In genomic region chr10:37072834-37073233, GRCm38 (mm10) we compare ENCODE assay signal across 8 mouse cellular contexts.
DNase-seq lines count a peak whose midpoint lies in the region; ATAC-seq and TF ChIP-seq lines count a peak whose summit lies in the region.

No protein-coding gene starts in this region.

- no peak overlapping the region for H3K4me3 ChIP-seq in E14TG2a.4 (replicated peaks; ENCODE audit: low read length)
- no peak overlapping the region for H3K4me3 ChIP-seq in liver, postnatal 0 days (ENCODE audit: low read depth, low read length)
- no peak overlapping the region for H3K4me3 ChIP-seq in neural tube, embryonic 15.5 days (replicated peaks)

- H3K9me3 ChIP-seq in E14TG2a.4 (ENCODE audit: low read length) = peaks cover 8% of the 10 kb centered on the region
- no peaks in the 10 kb centered on the region for H3K9me3 ChIP-seq in liver, postnatal 0 days (ENCODE audit: low read length)
- no peaks in the 10 kb centered on the region for H3K9me3 ChIP-seq in neural tube, embryonic 15.5 days (replicated peaks)

- no peak overlapping the region for H3K9ac ChIP-seq in liver, postnatal 0 days (replicated peaks)
- H3K9ac ChIP-seq in neural tube, embryonic 15.5 days (replicated peaks) = no peak overlapping the region

- WGBS in liver, postnatal 0 days (ENCODE audit: insufficient replicate concordance) = 23% methylated on average over 5 of the region's 5 CpGs
- 12% methylated on average over 5 of the region's 5 CpGs for WGBS in neural tube, embryonic 15.5 days

- peak; percentile 76 for TF ChIP-seq CTCF in E14TG2a.4 (conservative IDR thresholded peaks at IDR 0.05; ENCODE audit: low read length)
- TF ChIP-seq CTCF in liver, postnatal 0 days (IDR thresholded peaks at IDR 0.05; ENCODE audit: low read depth) = peak; percentile 78

- no peak for TF ChIP-seq EP300 in liver, postnatal 0 days (IDR thresholded peaks at IDR 0.05; ENCODE audit: low read depth)

- no peaks in the 10 kb centered on the region for H3K36me3 ChIP-seq in E14TG2a.4 (ENCODE audit: insufficient read depth, low read length)
- no peaks in the 10 kb centered on the region for H3K36me3 ChIP-seq in liver, postnatal 0 days (replicated peaks; ENCODE audit: insufficient read depth, low read length)
- no peaks in the 10 kb centered on the region for H3K36me3 ChIP-seq in neural tube, embryonic 15.5 days

- ATAC-seq in liver, postnatal 0 days = no peak
- ATAC-seq in neural tube, embryonic 15.5 days (ENCODE audit: low FRiP score) = peak; percentile 88
- no peak for ATAC-seq in erythroblast, adult 5-6 weeks (replicated peaks; ENCODE audit: low FRiP score, poor library complexity, severe bottlenecking)

- DNase-seq in 416B (ENCODE audit: low read depth) = peak; percentile 63
- DNase-seq in cerebellum, adult 8-10 months = peak; percentile 72
- peak; percentile 38 to 93 for DNase-seq in frontal cortex, adult 2 months (ENCODE audit: extremely low spot score in 1 of 2, low spot score in 1 of 2)
- DNase-seq in kidney, postnatal 10 days = peak; percentile 74
- peak; percentile 30 for DNase-seq in liver, postnatal 0 days

- H3K4me2 ChIP-seq in liver, postnatal 0 days (ENCODE audit: low read depth, low read length) = no peak overlapping the region
- no peak overlapping the region for H3K4me2 ChIP-seq in neural tube, embryonic 15.5 days

- 0 out of 2 replicates have a peak, but pooled peaks cover 4% of the 10 kb centered on the region for H3K4me1 ChIP-seq in E14TG2a.4 (replicated peaks; ENCODE audit: low read depth, low read length)
- no peaks in the 10 kb centered on the region for H3K4me1 ChIP-seq in liver, postnatal 0 days (ENCODE audit: insufficient read depth)
- H3K4me1 ChIP-seq in neural tube, embryonic 15.5 days = 0 out of 2 replicates have a peak, but pooled peaks cover 3% of the 10 kb centered on the region

- H3K27me3 ChIP-seq in E14TG2a.4 (ENCODE audit: insufficient read depth, low read length) = no peaks in the 10 kb centered on the region
- no peaks in the 10 kb centered on the region for H3K27me3 ChIP-seq in liver, postnatal 0 days (ENCODE audit: insufficient read depth, low read length)
- no peaks in the 10 kb centered on the region for H3K27me3 ChIP-seq in neural tube, embryonic 15.5 days (replicated peaks)

- no peak overlapping the region for H3K27ac ChIP-seq in liver, postnatal 0 days (ENCODE audit: low read depth)
- H3K27ac ChIP-seq in neural tube, embryonic 15.5 days (replicated peaks) = no peak overlapping the region
